Mouse (Mus musculus) cortical plate, adult 2 months (tissue): ENCODE measurements around the gene Spty2d1.

Source experiments
- CTCF ChIP-seq: fragments of 200-500 bp; IDR thresholded peaks from 2 replicates; pipeline ENCODE4 v1.5.1; 2011; ENCODE audit warnings: mild to moderate bottlenecking, control low read depth, low read length; ENCODE audit not compliant: insufficient read depth; ENCODE audit errors: extremely low read depth
- POLR2A ChIP-seq: fragments of 200-500 bp; IDR thresholded peaks from 2 replicates; pipeline ENCODE4 v1.6.1; 2011; ENCODE audit warnings: mild to moderate bottlenecking, low read length, control low read depth; ENCODE audit not compliant: insufficient read depth; ENCODE audit errors: extremely low read depth

DNA sequence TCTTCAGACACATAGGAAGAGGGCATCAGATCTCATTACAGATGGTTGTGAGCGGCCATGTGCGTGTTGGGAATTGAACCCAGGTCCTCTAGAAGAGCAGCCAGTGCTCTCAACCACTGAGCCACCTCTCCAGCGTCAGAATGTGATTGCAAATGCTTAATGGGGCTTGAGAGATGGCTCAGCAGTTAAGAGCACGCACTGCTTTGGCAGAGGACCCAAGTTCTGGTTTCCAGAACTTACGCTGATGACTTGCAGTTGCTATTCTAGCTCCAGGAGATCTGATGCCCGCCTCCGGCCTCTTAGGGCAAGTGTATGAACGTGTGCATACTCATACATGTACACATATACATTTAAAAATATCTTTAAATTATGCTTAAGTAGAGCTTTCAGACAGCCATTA lies 27.2 kb upstream of the Spty2d1 start:
- TF ChIP-seq POLR2A (no peak), CTCF (no peak)
